Mouse (Mus musculus) adrenal gland, postnatal 14 days (tissue): ENCODE results near the gene Sh3bgrl2. TPM values are rescaled to one million over a fixed set of nuclear protein-coding genes. Genes with fewer than 3 reads are reported as not detected.

Experiments used
- DNase-seq: peaks from one replicate; pipeline ENCODE4 v3.0.0; 2021; ENCODE audit warnings: mixed read lengths
- total RNA-seq: library from RNA; stranded (reverse); gene quantifications from 2 replicates; pipeline ENCODE4 v1.2.3, GENCODE M21; 2021

Sh3bgrl2 gene
- total RNA-seq, 1 experiment from 2014 or later: 21.1 TPM

DNA sequence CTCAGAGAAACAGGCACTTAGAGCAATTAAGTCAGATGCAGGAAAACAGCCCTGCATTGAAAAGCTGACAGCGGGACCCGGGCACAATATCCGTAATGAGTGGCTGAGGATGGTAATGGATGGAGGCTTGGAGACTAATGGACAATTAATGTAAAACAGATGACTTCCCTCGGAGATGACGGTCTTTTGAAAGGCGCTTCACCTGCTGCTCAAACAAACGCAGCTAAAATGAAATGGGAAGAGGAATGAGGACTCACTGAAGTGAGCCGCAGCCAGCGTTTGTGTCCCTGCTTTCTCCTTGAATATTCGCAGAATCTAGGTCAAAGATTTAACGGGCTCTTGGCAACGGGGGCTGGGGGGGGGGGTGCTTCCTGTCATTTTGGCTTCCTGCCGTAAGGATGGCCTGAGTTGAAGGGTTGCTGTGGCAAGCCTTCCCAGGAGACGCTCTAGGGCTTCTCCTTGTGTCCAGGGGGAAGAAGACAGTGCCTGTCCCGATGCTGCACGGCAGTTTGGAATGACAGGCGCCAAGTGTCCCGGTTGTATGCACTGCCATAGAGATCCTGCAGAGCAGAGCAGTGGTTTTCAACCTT is 138.5 kb downstream of the Sh3bgrl2 start:
- DNase-seq: peak; percentile 54

GRCm38 (mm10) chr9:83687904-83688303 is 139.8 kb downstream of the Sh3bgrl2 start:
- DNase-seq: no peak

Other genes with a start within 250 kb of the Sh3bgrl2 start
- gene Lca5, start 107.2 kb upstream of the Sh3bgrl2 start, total RNA-seq: 6.1 and 6.5 TPM in 2 replicates